Mouse (Mus musculus): ENCODE data around the gene Tcta. TPM values are rescaled to one million over a fixed set of nuclear protein-coding genes. Genes with fewer than 3 reads are reported as not detected.

Tcta gene
- total RNA-seq (2021): 10 to 100 TPM; 24.7 to 26.9 TPM
- long read RNA-seq, experiment 1, transcript Tcta-201 (3 exons, 1,668 nt): minor isoform, 9 of 34 reads
- long read RNA-seq, experiment 1, transcript Tcta-202 (3 exons, 1,094 nt): major isoform, 21 of 34 reads
- long read RNA-seq, experiment 1, partial matches to known transcripts: 0 of 34 reads
- long read RNA-seq, experiment 1, other reads (novel, unspliced or antisense): 4 of 34 reads
- long read RNA-seq, experiment 2, transcript Tcta-201 (3 exons, 1,668 nt): minor isoform, 5 of 41 reads
- long read RNA-seq, experiment 2, transcript Tcta-202 (3 exons, 1,094 nt): major isoform, 30 of 41 reads
- long read RNA-seq, experiment 2, partial matches to known transcripts: 1 of 41 reads
- long read RNA-seq, experiment 2, other reads (novel, unspliced or antisense): 5 of 41 reads

DNA sequence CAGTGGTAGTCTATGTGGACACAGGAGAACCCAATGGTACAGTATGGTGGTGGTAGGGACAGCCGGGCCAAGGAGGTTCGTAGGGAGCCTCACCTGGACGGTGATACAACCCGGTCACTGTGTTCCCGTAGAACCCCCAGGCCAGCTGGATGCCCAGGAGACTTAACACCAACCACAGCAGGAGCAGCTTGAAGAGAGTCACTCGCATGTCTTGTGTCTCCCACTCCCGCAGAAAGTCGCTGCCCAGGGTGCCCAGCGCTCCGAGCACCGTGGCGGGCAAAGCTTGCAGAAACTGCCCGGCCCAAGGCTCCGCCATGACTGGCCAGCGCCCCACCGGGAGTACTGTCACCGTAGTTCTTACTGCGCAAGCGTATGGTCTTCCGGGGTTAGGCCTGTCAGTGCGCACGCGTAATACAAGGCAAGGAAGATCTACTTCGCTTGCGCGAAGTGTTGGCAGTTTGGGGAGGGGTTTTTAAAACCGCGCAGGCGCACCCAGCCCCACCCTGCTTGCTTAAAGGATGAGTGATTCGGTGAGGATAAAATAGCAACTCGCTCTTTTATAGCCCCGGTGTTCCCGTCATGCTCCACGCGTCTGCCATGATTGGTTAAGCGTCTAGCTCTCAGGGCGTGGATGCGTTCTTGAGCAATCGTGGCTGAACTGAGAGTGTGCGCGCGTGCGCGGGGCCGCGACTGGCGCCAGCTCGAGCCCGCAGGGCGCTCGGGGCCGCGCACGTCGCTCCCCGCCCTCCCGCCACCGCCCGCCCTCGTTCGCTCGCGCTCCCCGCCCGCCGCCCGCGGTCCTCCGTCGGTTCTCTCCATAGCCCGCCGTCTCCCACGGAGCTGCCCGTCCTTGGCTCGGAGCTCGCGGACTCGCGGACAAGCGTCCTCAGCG, at the start of gene Tcta, which contains the start of gene Rhoa:
Gene Tcta (minus strand): TSS at position 532 of the 892 bp plus-strand sequence.
Gene Rhoa (plus strand): TSS at position 501 of the 892 bp plus-strand sequence.
- peak; percentile 97 for DNase-seq
- intact Hi-C loops (cut with DNase I; ENCODE audit: low total_unique reads): no loop called here

DNA sequence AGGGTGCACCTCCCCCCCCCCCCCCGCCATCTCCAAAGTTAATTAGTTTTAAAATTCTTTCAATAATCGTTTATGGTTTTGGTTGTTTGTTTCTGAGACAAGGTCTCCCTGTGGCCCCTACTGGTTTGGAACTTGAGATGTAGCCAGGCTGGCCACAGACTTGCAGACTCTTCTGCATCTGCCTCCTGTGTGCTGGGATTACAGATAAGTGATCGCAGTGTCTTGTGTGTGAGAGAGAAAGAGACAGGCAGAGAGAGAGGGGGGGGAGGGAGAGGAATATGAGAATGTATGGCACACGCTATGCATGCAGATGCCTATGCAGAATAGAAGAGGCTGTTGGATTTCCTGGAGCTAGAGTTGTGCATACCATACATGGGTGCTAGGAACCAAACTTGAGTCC, 43.8 kb upstream of the Tcta start:
- intact Hi-C loops (cut with DNase I; ENCODE audit: low total_unique reads): no loop called here
- no peak for DNase-seq

DNA sequence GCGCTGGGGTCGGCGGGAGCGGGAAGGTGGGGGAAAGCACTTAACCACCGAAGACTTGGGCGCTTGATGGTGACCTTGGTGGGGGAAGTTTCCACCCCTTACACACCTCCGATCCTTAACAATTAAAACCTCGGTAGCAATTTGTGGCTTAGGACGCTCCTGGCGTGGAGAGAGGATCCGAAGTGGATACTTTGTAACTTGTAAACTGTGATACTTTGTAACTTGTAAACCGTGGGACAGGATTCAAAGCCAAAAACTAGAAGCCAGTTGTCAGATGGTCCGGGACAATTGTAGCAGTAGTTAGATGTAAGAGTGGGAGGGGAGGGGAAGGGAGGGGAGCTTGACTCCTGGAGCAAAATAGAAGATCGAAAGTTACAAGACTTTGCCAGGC, 42.3 kb upstream of the Tcta start:
- intact Hi-C loops (cut with DNase I; ENCODE audit: low total_unique reads): no loop called here
- no peak for DNase-seq

DNA sequence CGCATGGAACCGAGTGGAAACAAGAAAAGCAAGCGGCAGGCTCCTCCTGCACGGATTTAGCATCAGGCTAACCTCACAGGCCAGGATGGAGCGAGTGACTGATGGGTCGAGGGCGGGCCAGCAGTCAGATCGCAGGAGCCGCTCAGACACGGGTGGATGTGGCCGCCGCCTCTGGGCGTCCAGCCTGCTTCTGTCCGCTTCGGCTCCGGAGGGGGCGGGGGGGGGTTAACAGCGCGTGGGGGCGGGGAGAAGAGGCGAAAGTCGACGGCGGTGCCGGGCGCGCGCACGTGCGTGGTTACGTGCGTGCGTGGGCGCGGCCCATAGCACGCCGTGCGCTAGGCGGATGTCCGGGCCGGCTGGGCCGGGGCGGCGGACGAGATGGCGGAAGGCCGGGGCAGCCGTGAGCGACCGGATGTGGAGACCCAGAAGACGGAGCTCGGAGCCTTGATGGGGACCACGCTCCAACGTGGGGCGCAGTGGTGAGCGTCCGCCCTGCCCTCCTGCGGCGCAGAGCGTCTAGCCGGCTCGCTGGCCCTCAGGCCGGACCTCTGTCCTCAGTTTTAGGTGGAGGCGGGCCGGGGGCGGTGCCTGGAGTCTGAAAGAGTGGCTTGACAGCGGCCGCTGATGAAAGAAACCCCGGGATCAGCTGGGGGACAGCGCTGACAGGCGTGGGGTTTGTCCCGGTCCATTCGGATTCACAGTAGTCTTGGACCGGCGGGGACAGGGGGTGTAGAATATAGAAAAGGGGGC, 41.8 kb upstream of the Tcta start, which contains the start of gene Usp4:
Gene Usp4 (plus strand): TSS at position 314 of the 750 bp plus-strand sequence.
- intact Hi-C loops (cut with DNase I; ENCODE audit: low total_unique reads): no loop called here

GRCm38 (mm10) chr9:108347024-108347423, 41.1 kb upstream of the Tcta start:
- intact Hi-C loops (cut with DNase I; ENCODE audit: low total_unique reads): no loop called here
- no peak for DNase-seq

More for the DNA sequence above, 41.8 kb upstream of the Tcta start, which contains the start of gene Usp4:
- DNase-seq: peak; percentile 91

DNA sequence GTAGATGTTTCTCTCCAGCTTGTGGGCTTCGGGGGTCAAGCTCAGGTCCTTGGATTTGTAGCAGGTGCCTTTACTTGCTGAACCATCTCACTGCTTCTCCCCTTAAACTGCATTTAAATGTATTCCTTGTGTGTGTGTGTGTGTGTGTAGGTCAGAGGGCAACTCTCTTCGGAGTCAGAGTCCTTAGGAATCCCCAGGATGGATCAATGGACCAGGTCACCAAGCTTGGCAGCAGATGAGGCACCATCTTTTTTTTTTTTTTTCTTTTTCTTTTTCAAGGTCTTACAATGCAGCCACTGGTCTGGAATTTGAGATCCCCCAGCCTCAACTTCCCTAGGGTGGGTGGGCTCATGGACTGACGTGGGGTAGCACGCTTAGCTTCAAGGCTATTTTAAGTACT, 38.5 kb upstream of the Tcta start:
- no peak for DNase-seq
- intact Hi-C loops (cut with DNase I; ENCODE audit: low total_unique reads): no loop called here

- DNase-seq: no peak
Observed at GRCm38 (mm10) chr9:108343835-108344234, 37.9 kb upstream of the Tcta start.

DNA sequence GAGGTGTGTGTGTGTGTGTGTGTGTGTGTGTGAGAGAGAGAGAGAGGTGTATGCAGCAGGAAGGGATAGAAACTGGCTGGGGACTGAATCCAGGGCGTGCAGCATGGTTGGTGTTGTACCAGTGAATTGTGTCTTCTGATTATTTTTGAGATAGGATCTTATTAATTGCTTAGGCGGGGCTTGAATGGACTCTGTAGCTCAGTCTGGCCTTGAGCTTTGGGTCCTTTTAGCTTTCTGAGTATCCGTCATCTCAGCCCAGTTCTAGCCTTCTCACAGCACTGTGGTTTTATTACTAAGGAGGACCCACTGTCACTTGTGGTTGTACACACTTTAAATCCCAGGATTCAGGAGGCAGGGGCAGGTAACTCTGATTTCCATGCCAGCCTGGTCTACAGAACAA, 37.4 kb upstream of the Tcta start:
- intact Hi-C loops (cut with DNase I; ENCODE audit: low total_unique reads): no loop called here
- no peak for DNase-seq

More at GRCm38 (mm10) chr9:108343835-108344234, 37.9 kb upstream of the Tcta start:
- intact Hi-C loops (cut with DNase I; ENCODE audit: low total_unique reads): no loop called here

DNA sequence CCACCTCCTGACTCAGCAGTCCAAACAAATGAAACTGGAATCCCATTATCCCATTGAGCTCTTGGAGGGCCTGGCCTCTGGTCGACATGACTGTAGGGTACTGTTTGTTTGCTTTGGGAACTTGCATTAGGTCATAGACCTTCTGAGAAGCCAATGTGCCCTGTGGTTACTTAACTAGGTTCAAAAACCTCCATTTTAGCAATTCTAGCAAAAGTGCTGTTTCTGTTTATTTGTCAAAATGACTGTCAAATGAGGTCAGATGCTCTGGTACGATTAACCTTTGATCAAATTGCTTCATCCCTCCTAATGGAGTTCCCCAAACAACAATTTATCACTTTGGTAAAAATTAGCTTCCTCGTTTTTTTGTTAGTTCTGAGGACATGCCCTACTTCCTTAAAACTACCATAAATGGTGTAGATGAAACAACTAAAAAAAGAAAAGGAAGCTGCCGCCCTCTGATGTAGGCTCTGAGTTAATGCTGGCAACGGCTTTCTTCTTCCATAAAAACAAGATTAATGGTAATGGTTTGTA, 36.4 kb upstream of the Tcta start:
- intact Hi-C loops (cut with DNase I; ENCODE audit: low total_unique reads): no loop called here
- DNase-seq: no peak

DNA sequence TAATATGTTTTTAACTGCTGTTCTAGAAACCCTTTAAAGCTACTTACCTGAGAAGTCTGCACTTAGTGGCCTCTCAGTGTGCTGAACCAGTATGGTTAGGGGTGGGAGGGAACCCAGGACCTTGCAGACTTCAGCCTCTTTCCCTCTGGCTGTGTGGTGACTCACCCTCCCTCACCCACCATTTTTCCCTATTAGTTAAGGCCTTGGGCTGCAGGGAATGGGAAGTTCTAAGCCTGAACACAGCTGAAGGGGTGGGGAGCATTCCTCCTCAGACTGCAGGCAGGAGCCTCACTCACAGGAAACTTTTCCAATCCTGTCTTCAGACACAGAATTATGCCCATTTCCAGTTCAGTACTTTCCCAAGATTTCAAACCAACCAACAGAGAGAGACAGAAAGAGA, 35.8 kb upstream of the Tcta start:
- intact Hi-C loops (cut with DNase I; ENCODE audit: low total_unique reads): no loop called here
- DNase-seq: no peak

DNA sequence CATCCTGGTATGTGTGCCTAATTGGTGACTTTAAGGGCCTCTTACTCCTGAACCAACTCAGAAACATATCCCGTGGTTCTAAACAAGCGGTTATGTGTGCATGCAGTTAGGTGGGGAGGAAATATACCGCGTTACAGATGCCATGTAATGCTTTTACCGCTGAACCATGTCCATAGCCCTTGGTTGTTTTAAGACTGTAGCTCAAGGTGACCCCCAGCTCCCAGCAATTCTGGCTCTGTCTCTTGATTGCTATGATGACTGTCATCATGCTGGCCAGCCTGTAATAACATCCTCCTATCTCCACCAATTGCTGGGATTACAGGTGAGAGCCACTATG, 35.1 kb upstream of the Tcta start:
- DNase-seq: no peak
- intact Hi-C loops (cut with DNase I; ENCODE audit: low total_unique reads): no loop called here

GRCm38 (mm10) chr9:108340258-108341138, 34.5 kb upstream of the Tcta start:
- intact Hi-C loops (cut with DNase I; ENCODE audit: low total_unique reads): no loop called here
- no peak for DNase-seq

DNA sequence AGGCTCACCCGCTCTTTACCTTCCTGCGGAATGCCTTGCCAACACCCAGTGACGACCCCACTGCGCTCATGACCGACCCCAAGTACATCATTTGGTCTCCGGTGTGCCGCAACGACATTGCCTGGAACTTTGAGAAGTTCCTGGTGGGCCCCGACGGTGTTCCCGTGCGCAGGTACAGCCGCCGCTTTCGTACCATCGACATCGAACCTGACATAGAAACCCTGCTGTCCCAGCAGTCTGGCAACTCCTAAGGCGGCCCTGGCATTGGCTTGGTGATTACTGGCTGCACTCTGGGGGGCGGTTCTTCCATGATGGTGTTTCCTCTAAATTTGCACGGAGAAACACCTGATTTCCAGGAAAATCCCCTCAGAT, 33.9 kb upstream of the Tcta start:
- DNase-seq: peak; percentile 25
- intact Hi-C loops (cut with DNase I; ENCODE audit: low total_unique reads): no loop called here

- peak; percentile 92 for DNase-seq
- intact Hi-C loops (cut with DNase I; ENCODE audit: low total_unique reads): no loop called here
Observed at GRCm38 (mm10) chr9:108338886-108339781, 33.2 kb upstream of the Tcta start, which contains the start of gene Gpx1. Gene Gpx1, plus strand, starts transcription at chr9:108338903.

- DNase-seq: no peak
- intact Hi-C loops (cut with DNase I; ENCODE audit: low total_unique reads): no loop called here
Observed at GRCm38 (mm10) chr9:108338551-108338885, 32.6 kb upstream of the Tcta start.

GRCm38 (mm10) chr9:108337848-108338550, 32.0 kb upstream of the Tcta start:
- intact Hi-C loops (cut with DNase I; ENCODE audit: low total_unique reads): no loop called here
- DNase-seq: no peak

GRCm38 (mm10) chr9:108325811-108326210, 19.9 kb upstream of the Tcta start:
- intact Hi-C loops (cut with DNase I; ENCODE audit: low total_unique reads): no loop called here
- no peak for DNase-seq
